Mouse (Mus musculus) small intestine, adult 2 months (tissue): ENCODE measurements around the gene Plppr2.

ENCODE experiments used
- CTCF ChIP-seq: fragments of 200-500 bp; IDR thresholded peaks from 2 replicates; pipeline ENCODE4 v1.5.1; 2012; ENCODE audit warnings: low read depth, mild to moderate bottlenecking, control low read depth, inconsistent platforms, low read length, moderate library complexity, mixed read lengths; ENCODE audit not compliant: insufficient replicate concordance, insufficient read length; ENCODE audit errors: extremely low read depth
- POLR2A ChIP-seq: fragments of 200-500 bp; IDR thresholded peaks from 2 replicates; pipeline ENCODE4 v1.6.1; 2012; ENCODE audit warnings: low read depth, mild to moderate bottlenecking, control low read depth, inconsistent platforms, low read length, moderate library complexity

DNA sequence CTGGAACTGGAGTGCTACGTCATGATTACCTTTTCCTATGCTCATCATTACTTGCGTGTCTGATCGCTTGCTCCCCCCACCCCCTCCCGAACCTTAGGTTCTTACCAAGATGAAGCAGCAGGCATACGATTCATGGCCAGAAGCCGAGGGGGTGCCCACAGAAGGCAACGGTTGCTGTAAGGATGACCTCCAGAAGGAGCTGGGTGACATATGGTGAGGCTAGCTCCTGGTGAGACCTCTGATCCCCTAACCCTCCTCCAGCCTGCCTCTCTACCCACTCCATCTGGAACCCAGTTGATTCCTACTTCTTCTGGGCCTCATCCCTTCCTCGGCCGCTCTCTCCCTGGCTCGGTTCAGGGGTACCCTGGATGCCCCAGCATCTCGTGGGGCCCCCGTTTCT, 2.8 kb upstream of the Plppr2 start:
- no peak for TF ChIP-seq CTCF
- no peak for TF ChIP-seq POLR2A
